Mouse (Mus musculus): ENCODE measurements around the gene Golga1.
A peak's percentile ranks its signal among the peaks of the same experiment; 100 is the strongest.

DNA sequence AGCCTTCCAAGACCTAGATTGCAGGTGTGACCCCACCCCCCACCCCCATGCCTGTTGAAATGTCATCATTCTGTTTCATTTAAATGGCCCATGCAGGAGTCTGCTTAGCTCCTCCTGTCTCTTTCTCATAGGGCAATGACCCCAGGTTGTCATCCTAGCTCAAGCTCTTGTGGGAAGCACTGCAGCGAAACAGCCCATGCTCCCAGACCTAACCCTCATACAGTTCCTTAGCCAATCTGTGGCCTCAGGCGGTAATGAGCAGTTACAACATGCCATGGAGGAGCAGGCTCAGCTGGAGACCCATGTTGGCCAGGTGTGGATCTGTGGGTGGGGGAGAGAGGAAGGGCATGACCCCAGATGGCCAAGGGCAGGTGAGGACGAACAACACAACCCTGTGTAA is 90.2 kb downstream of the Golga1 start:
- no peak for TF ChIP-seq CTCF (IDR thresholded peaks at IDR 0.05; ENCODE audit: low read depth, low read length)
- 0 out of 2 replicates have a peak, but pooled peaks have one; percentile 22 for TF ChIP-seq EP300 (IDR thresholded peaks at IDR 0.05; ENCODE audit: insufficient read depth, low read depth, low read length)

Measured in ES-Bruce4 (cell line).